Mouse (Mus musculus) lung, embryonic 16.5 days (tissue): Measurements from ENCODE around the gene Plekha8. TPM values are rescaled to one million over a fixed set of nuclear protein-coding genes. Genes with fewer than 3 reads are reported as not detected.

Experiments
- ATAC-seq: fragments of 200-750 bp; cut with Nextera tagmentation; 2 replicates; pipeline ENCODE4 v1.8.0; 2017; ENCODE audit warnings: low read depth, mild to moderate bottlenecking, moderate library complexity
- H3K27ac ChIP-seq: fragments of 300-500 bp; sonication (generic); 2 replicates; pipeline ENCODE4 v1.5.1; 2014; ENCODE audit warnings: mild to moderate bottlenecking, control low read depth, low read length
- H3K27me3 ChIP-seq: fragments of 300-500 bp; sonication (generic); 2 replicates; pipeline ENCODE4 v1.6.1; 2014; ENCODE audit warnings: low read depth, low read length, mixed read lengths; ENCODE audit not compliant: control insufficient read depth, insufficient read depth
- H3K36me3 ChIP-seq: fragments of 300-500 bp; sonication (generic); 2 replicates; pipeline ENCODE4 v1.6.1; 2014; ENCODE audit warnings: low read length; ENCODE audit not compliant: control insufficient read depth, insufficient read depth
- H3K4me1 ChIP-seq: fragments of 300-500 bp; sonication (generic); replicated peaks from 2 replicates; pipeline ENCODE4 v1.6.1; 2014; ENCODE audit warnings: low read length, mixed read lengths; ENCODE audit not compliant: control insufficient read depth, insufficient read depth
- H3K4me2 ChIP-seq: fragments of 300-500 bp; sonication (generic); 2 replicates; pipeline ENCODE4 v1.6.1; 2014; ENCODE audit warnings: low read depth, low read length, control low read depth
- H3K4me3 ChIP-seq: fragments of 300-500 bp; sonication (generic); 2 replicates; pipeline ENCODE4 v1.5.1; 2014; ENCODE audit warnings: mild to moderate bottlenecking, low read length, control low read depth
- H3K9ac ChIP-seq: fragments of 300-500 bp; sonication (generic); 2 replicates; pipeline ENCODE4 v1.6.1; 2014; ENCODE audit warnings: low read length, control low read depth
- H3K9me3 ChIP-seq: fragments of 300-500 bp; sonication (generic); 2 replicates; pipeline ENCODE4 v1.6.1; 2016; ENCODE audit warnings: low read length; ENCODE audit not compliant: control insufficient read depth
- WGBS: fragments of 180-500 bp; shearing (Covaris S2); extraction: QIAGEN DNeasy Blood & Tissue Kit; methylation state at CpG from one replicate; pipeline ENCODE4 v1.1.7; 2014; 5-methylcytosine and 5-hydroxymethylcytosine counted together
- polyA plus RNA-seq: library from polyadenylated mRNA; unstranded; fragments of >200 nt; fragmentation: Nextera tagmentation; extraction: Ambion mirVana; gene quantifications from 2 replicates; pipeline ENCODE4 v1.2.1, GENCODE M21; 2015

The Plekha8 gene
- polyA plus RNA-seq, 1 experiment from 2014 or later, result 7.1 TPM

- peak; percentile 36; the same call in 1 of the 2 replicates for ATAC-seq
- Histone ChIP-seq H3K9ac (no peak overlapping the region), H3K4me2 (no peak overlapping the region), H3K27me3 (no peaks in the 10 kb centered on the region), H3K4me3 (no peak overlapping the region), H3K36me3 (peaks cover 2% of the 10 kb centered on the region; the same call in 1 of the 2 replicates), H3K4me1 (no peaks in the 10 kb centered on the region), H3K27ac (no peak overlapping the region), H3K9me3 (no peaks in the 10 kb centered on the region)
- WGBS, result 35% methylated on average over 6 of the region's 6 CpGs
Measured at GRCm38 (mm10) chr6:54573218-54573955, 21.5 kb upstream of the Plekha8 start.

DNA sequence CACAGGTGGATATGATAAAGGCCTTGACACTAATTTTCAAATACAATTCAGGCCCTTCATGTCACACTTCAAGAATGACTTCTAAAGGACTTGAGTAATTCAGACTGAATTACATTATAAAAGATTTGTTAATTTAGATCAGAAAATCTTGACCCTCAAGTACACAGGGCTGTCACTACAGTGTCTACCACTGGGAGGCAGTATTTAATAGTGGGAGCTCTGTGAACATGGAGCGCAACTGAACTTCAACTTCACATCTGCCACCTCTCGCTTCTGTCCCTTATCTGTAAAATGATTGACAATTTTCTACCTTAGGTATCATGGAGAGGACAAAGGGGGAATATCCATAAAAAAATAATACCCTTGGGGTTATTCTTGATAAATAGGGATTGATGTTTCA lies 8.7 kb upstream of the Plekha8 start:
- Histone ChIP-seq H3K9ac (no peak overlapping the region), H3K4me1 (no peaks in the 10 kb centered on the region), H3K36me3 (peaks cover 6% of the 10 kb centered on the region), H3K4me3 (no peak overlapping the region), H3K27me3 (no peaks in the 10 kb centered on the region), H3K4me2 (no peak overlapping the region), H3K9me3 (no peaks in the 10 kb centered on the region), H3K27ac (no peak overlapping the region)
- no peak for ATAC-seq
- WGBS, result 27% methylated on average over 2 of the region's 2 CpGs

DNA sequence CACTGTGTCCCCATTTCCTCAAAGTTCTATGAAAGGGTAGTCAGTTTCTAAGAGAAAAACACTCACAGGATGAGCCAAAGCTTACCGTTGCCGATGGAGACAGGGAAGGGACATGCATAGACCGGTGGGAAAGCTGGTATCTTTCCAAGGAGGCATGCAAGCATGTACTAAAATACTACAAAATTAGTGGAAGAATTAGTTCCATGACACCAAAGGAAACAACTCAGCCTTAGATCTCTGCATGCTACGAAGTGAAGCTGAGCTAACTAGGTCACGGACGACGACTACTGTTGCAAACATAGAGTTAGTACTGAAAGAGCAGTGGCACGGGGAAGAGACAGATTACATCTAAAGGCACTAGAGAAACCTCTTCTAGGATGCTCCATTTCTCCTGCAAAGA lies 8.0 kb upstream of the Plekha8 start:
- H3K9ac ChIP-seq, result no peak overlapping the region
- no peak overlapping the region for H3K4me3 ChIP-seq
- H3K4me1 ChIP-seq, result peaks cover 7% of the 10 kb centered on the region
- no peaks in the 10 kb centered on the region for H3K9me3 ChIP-seq
- peaks cover 6% of the 10 kb centered on the region for H3K36me3 ChIP-seq
- 78% methylated on average over 8 of the region's 8 CpGs for WGBS
- H3K4me2 ChIP-seq, result no peak overlapping the region
- H3K27ac ChIP-seq, result no peak overlapping the region
- H3K27me3 ChIP-seq, result no peaks in the 10 kb centered on the region
- no peak for ATAC-seq

- WGBS, result 60% methylated on average over 4 of the region's 4 CpGs
- Histone ChIP-seq H3K4me2 (no peak overlapping the region), H3K9me3 (no peaks in the 10 kb centered on the region), H3K4me3 (no peak overlapping the region), H3K27ac (no peak overlapping the region), H3K9ac (no peak overlapping the region), H3K4me1 (peaks cover 10% of the 10 kb centered on the region), H3K36me3 (peaks cover 3% of the 10 kb centered on the region), H3K27me3 (no peaks in the 10 kb centered on the region)
- ATAC-seq, result no peak
Measured at GRCm38 (mm10) chr6:54587683-54588082, 7.2 kb upstream of the Plekha8 start.

- Histone ChIP-seq H3K9me3 (no peaks in the 10 kb centered on the region), H3K27ac (no peak overlapping the region), H3K9ac (no peak overlapping the region), H3K4me1 (peaks cover 10% of the 10 kb centered on the region), H3K4me2 (no peak overlapping the region), H3K36me3 (peaks cover 2% of the 10 kb centered on the region; the same call in 1 of the 2 replicates), H3K27me3 (no peaks in the 10 kb centered on the region), H3K4me3 (no peak overlapping the region)
- no peak for ATAC-seq
- 73% methylated on average over 1 of the region's 1 CpGs for WGBS
Measured at GRCm38 (mm10) chr6:54588212-54588611, 6.7 kb upstream of the Plekha8 start.

GRCm38 (mm10) chr6:54590691-54591090 lies 4.2 kb upstream of the Plekha8 start:
- ATAC-seq, result no peak
- Histone ChIP-seq H3K27ac (no peak overlapping the region), H3K36me3 (no peaks in the 10 kb centered on the region), H3K4me1 (peaks cover 11% of the 10 kb centered on the region), H3K27me3 (no peaks in the 10 kb centered on the region), H3K4me3 (no peak overlapping the region), H3K4me2 (no peak overlapping the region), H3K9ac (no peak overlapping the region), H3K9me3 (no peaks in the 10 kb centered on the region)
- WGBS, result 86% methylated on average over 2 of the region's 2 CpGs

GRCm38 (mm10) chr6:54591778-54592177 lies 3.1 kb upstream of the Plekha8 start:
- 0 out of 2 replicates have a peak overlapping the region, but pooled peaks have one; percentile 31 for H3K9ac ChIP-seq
- H3K4me3 ChIP-seq, result peak overlapping the region; percentile 31
- H3K9me3 ChIP-seq, result no peaks in the 10 kb centered on the region
- no peak for ATAC-seq
- WGBS, result 34% methylated on average over 6 of the region's 6 CpGs
- H3K27me3 ChIP-seq, result no peaks in the 10 kb centered on the region
- H3K36me3 ChIP-seq, result no peaks in the 10 kb centered on the region
- peaks cover 19% of the 10 kb centered on the region for H3K4me1 ChIP-seq
- H3K4me2 ChIP-seq, result peak overlapping the region; percentile 50
- 0 out of 2 replicates have a peak overlapping the region, but pooled peaks have one; percentile 4 for H3K27ac ChIP-seq

DNA sequence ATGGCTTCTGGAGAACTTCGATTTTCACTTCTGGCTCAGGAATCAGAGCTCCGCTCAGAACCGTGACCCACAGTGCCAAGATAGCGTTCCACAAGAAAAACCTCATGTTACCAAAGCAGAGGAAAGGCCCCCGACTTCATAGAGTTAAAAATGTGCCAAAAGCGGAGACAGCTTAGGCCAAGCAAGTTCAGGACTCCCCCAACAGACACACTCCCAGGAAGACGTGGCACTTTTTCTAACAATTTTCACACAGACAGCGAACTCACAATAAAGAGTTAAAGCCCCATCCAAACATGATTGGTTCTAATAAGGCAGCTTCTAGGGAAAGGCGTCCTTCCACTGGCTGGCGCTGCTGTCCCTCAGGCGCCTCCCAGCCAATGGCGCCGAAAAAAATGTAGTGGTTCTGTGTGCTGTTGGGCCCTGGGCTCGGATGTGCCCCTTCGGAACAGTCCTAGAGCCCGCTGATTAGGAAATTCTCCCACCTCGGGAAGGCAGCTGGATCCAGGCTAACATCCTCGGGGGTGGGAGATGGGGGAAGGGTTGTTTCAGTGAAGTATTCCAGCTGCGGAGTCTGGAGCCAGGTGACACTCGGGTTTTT lies 1.9 kb upstream of the Plekha8 start:
- Histone ChIP-seq H3K27me3 (no peaks in the 10 kb centered on the region), H3K9me3 (no peaks in the 10 kb centered on the region), H3K4me2 (peak overlapping the region; percentile 61), H3K4me1 (peaks cover 19% of the 10 kb centered on the region), H3K9ac (peak overlapping the region; percentile 73), H3K36me3 (no peaks in the 10 kb centered on the region), H3K4me3 (peak overlapping the region; percentile 56), H3K27ac (peak overlapping the region; percentile 58; the same call in 1 of the 2 replicates)
- ATAC-seq, result peak; percentile 88
- under 1% methylated on average over 20 of the region's 20 CpGs for WGBS

DNA sequence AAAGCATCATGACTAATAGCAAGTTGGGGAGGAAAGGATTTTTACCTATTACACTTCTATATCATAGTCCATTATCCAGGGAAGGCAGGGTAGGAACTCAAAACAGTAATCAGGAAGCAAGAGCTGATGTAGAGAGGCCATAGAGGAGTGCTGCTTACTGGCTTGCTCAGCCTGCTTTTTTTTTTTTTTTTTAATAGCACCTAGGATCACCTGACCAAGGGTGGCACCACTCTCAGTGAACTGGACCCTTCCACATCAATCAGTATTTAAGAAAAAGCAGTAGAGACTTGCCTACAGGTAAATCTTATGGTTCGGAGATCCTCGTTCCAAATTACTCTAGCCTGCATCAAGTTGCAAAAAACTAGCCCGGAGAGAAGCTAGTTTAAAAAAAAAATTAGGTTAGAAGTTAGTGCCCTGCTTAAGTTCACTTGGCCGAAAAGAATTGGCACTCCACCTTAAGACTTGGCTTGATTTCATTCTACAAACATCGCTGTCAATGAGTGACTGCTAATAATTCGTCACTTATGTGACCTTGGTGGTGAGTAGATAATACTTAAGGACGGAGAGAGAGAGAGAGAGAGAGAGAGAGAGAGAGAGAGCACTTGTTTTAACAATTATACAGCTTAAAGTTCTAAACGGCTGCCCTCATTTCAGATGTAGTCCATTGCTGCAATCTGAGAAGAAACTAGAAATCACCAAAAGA lies 994 bp upstream of the Plekha8 start:
- H3K9me3 ChIP-seq, result no peaks in the 10 kb centered on the region
- H3K36me3 ChIP-seq, result no peaks in the 10 kb centered on the region
- 29% methylated on average over 8 of the region's 8 CpGs for WGBS
- peak overlapping the region; percentile 61 for H3K4me2 ChIP-seq
- H3K27me3 ChIP-seq, result no peaks in the 10 kb centered on the region
- H3K9ac ChIP-seq, result peak overlapping the region; percentile 73; the same call in 1 of the 2 replicates
- H3K27ac ChIP-seq, result no peak overlapping the region; the same call in 1 of the 2 replicates
- peaks cover 19% of the 10 kb centered on the region for H3K4me1 ChIP-seq
- no peak for ATAC-seq
- H3K4me3 ChIP-seq, result peak overlapping the region; percentile 56
